Mouse (Mus musculus): ENCODE results near the gene 4930535I16Rik.

The 4930535I16Rik gene

DNA sequence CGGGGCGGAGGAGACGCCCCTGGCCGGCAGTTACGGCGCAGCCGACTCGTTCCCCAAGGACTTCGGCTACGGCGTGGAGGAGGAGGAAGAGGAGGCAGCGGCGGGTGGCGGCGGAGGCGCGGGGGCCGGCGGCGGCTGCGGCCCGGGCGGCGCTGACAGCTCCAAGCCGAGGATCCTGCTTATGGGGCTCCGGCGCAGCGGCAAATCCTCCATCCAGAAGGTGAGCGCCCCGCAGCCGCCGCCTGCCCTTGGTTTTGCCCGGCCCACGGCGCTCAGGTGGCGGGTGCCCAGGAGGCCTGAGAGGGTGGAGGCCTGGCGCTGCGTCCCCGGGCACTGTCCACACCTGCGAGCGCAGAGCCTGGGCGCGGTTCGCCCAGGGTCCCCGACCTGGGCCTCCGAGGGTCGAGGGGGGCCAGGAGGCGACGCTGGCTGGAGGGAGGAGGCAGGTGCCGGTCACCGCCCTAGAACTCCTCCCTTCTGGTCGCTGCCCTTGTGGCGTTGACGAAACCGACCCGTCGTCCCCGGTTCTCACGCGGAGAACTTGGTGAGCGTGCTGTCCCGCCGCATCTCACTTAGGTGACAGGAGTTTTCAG, at the start of gene 4930535I16Rik:
TSS of gene 4930535I16Rik (minus strand) at position 475 of the 593 bp plus-strand sequence.
- no peak for TF ChIP-seq GATA4 (IDR thresholded peaks at IDR 0.05; ENCODE audit: insufficient replicate concordance, low read length)

DNA sequence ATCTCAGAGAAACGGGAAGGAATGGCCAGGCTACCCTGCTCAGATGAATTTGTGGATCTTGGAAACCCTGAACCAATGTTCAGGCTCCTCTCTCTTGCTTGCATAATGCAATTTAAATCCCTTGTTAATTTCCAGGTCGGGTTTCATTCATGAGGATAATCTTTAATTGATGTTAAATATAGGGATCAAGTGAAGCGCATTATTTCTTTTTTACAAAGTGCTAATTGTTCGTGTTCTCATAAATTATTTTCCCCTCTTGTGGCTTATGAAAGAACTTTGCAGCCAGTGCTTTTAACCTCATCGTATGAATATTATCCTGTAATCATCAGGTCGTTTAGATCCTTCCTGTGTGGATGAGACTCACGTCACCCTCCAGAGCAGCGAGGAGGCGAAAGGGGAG, 44.9 kb upstream of the 4930535I16Rik start:
- TF ChIP-seq GATA4 (IDR thresholded peaks at IDR 0.05; ENCODE audit: insufficient replicate concordance, low read length) = no peak

DNA sequence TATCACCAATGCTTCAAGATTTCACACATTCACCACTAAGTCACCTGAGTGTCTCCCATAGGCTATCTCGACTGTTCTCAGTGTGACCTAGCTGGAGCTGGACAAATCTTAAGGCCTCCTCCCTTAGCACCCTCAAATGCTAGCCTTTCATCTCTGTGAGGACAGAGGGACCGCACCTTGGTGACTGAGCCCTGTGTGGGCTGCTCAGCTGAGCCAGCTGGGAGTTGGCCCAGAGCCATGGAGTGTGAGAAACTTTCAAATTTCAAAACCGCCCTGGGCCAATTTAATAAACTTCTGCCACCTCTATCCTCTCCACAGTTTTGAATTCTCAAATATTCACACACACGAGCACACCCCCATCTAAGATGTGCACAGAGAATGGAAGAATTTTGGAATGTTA, 43.1 kb upstream of the 4930535I16Rik start:
- no peak for TF ChIP-seq GATA4 (IDR thresholded peaks at IDR 0.05; ENCODE audit: insufficient replicate concordance, low read length)

DNA sequence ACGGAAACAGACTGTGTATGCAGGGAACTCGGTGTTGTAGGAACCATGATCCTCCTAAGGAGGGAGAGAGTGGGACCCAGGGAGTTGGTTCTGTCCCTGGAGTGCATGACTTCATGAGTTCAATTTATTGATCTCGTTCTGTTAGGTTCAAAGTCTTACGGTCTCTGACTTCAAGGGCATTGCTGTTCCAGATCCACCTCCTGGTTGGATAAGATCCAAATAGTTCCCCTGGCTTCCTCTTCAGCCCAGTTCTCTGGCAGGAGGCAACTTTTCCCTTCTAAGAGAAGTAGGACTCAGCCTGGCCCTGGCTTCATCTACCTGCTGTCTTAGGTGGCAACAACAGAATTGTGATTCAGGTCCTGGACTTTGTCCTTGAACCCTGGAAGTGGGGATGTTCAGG, 40.1 kb upstream of the 4930535I16Rik start:
- TF ChIP-seq GATA4 (IDR thresholded peaks at IDR 0.05; ENCODE audit: insufficient replicate concordance, low read length) = no peak

DNA sequence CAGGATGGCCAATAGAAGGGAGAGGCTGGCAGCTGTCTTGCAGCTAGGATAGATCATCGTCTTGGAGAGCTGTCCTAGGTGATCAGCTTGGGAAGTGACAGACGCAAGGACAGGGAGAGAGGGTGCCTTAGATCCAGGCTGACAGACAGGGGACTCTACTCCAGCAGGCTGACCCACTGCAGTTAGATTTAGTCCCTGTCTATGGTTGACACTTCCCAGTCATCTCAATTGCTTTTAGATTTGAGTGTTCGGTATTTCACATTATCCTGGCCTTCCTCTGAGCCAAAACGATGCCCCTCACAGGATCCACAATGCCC, 39.6 kb upstream of the 4930535I16Rik start:
- TF ChIP-seq GATA4 (IDR thresholded peaks at IDR 0.05; ENCODE audit: insufficient replicate concordance, low read length) = no peak

DNA sequence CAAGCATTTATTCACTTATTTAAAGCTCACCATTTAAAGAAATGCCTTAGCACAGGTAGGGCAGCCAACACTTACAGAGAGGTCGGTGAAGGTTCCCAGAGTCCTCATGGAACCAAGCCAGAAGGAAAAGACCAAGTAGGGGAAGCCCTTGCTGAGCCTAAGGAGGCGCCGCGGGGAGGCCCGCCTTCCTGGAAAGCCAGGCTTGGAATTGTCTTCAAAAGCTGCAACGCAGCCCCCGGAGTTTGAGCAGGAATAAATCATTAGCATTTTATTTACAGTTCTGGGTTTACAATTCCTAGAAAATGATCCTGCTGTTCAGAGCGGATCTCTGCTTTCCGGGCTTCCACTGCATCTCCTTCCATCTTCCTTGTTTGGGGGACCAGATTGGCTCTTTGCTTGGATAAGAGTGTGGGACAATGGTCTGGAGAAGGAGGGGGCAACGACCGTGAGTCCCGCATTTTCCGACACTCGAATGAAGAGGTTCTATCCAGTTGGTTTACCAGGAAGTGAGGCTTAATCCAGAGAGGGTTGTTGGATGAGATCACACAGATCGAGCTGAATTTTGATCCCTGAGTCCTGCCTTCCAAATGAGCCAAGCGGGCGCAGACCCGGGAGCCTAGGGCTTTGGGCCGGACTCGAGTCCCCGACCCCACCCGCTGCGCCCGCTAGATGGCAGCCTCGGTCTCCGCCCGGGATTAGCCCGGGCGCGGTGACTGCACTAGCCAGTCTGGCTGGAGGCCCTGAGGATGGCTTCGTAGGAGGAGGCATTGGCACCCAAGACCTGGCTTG, 39.1 kb upstream of the 4930535I16Rik start:
- TF ChIP-seq GATA4 (IDR thresholded peaks at IDR 0.05; ENCODE audit: insufficient replicate concordance, low read length) = no peak

DNA sequence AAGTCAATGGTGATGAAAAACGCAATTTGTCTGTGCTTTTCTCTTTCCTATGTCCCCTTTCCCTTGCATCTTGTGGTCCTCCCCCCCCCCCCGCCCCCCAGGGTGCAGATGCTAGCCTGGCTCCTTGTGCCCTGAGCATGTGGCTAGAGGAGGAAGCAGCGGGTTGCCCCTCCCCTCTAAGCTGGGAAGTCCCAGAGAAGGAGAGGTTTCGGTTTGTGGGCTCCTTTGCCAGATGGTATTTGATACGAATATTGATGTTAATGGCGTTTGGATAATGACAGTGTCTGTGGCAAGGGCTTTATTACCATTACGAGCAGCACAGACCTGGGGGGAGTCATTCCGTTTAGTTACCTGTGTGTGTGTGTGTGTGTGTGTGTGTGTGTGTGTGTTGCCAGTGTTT, 34.2 kb upstream of the 4930535I16Rik start:
- no peak for TF ChIP-seq GATA4 (IDR thresholded peaks at IDR 0.05; ENCODE audit: insufficient replicate concordance, low read length)

DNA sequence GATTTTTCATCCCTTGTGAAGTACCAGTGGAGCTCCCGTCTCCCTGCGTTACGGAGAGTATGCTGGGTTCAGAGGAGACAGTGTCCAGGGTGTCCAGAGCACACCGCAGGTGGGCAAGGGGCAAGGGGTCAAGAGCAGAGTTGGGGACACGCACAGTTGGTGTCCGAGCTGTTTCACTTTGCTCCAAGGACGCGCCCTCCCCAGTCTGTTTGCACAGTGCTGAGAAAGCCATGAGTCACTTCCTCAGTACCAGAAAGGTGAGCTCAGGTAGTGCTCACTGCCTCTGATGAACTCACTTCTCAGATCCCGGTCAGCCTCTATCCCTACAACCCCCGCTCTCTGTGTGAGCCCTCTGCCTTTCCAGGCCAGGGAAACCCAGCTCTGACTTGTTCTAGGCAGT, 31.8 kb upstream of the 4930535I16Rik start:
- no peak for TF ChIP-seq GATA4 (IDR thresholded peaks at IDR 0.05; ENCODE audit: insufficient replicate concordance, low read length)

DNA sequence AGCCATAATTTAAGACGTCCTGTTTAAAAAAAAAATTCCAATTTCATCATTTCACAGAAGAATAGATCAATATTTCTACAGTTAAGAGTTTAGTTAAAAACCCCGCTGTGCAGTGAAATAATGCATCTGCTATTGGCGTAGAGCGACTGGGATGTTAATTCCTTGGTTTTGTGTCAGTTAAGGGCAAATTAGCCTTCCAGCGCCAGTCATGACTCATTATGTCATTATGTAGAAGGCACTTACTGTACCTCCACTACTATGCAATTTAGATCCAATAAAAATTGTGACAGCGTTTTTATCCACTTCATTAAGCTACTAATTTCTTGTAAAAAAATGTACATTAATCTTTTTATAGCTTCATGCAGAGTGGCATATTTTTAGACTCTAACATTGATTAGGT, 31.1 kb upstream of the 4930535I16Rik start:
- no peak for TF ChIP-seq GATA4 (IDR thresholded peaks at IDR 0.05; ENCODE audit: insufficient replicate concordance, low read length)

DNA sequence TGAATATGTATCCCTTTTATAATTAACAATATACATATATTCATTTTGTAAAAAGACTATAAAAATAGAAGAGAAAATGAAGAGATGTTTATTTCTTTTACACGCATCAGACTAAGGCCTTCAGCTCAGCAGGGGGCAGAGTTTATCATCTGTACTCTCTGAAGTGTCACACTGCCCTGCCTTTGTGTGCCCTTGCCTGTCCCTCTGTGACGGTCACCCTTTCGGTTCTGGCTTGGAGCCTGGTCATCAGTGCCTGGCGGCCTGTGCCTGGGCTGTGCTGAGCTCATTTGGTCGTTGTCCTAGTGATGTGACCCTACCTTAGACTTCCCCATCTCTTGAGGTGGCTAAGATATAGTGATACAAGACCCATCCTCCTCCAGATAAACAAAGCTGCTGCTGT, 29.3 kb upstream of the 4930535I16Rik start:
- TF ChIP-seq GATA4 (IDR thresholded peaks at IDR 0.05; ENCODE audit: insufficient replicate concordance, low read length) = no peak

DNA sequence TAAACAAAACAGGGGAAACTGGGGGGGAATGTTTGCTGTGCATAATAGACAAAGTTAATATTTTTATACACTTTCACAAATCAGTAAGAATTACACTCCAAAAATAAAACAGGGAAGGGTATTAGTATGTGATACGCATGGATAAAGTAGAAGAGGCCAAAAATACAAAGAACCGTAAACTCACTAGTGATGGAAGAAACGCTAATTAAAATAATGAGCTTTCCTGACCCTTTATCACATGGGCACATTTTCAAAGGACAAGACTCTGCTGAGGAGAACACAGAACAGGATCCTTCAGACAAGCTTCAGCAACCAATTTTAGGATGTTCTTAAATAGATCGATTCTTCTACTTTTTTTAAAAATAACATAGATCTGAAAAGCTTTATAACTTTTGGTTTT, 28.9 kb upstream of the 4930535I16Rik start:
- TF ChIP-seq GATA4 (IDR thresholded peaks at IDR 0.05; ENCODE audit: insufficient replicate concordance, low read length) = no peak

DNA sequence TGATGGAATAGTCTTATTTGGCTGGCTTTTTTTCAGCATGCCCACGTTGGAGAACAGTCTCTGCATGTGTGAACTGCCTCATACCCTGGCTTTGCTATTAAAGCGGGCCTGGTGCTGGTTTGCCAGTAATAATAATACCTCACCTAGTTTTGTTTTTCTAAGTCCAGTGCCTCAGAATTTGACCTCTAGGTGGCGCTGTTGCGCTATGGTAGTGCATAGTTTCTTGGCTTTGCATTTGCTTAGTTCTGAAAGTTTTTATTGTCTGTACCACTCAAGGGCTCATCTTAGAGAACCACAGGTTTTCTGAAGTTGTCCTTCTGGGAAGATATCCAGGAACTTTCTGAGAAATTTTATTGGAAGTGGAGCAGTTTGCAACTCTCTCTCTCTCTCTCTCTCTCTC, 22.0 kb upstream of the 4930535I16Rik start:
- TF ChIP-seq GATA4 (IDR thresholded peaks at IDR 0.05; ENCODE audit: insufficient replicate concordance, low read length) = no peak

DNA sequence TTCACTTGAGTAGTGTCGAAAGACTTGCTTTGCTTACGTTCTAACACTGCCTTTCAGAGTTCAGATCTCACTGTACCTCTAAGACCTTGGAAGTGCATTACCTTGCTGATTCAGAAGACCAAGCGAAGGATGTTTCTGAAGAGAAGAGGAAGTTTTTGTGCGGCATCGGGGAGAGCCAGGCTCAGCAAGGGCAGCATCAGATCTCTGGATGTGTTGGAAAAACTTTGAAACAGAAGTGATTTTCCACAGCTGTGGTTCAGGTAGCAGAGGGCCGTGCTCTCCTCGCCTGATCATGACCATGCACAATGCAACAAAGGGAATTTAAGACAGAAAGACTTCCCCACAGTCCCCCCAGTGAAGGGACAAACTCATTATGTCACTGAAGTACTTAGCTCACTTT, 18.2 kb upstream of the 4930535I16Rik start:
- TF ChIP-seq GATA4 (IDR thresholded peaks at IDR 0.05; ENCODE audit: insufficient replicate concordance, low read length) = no peak

DNA sequence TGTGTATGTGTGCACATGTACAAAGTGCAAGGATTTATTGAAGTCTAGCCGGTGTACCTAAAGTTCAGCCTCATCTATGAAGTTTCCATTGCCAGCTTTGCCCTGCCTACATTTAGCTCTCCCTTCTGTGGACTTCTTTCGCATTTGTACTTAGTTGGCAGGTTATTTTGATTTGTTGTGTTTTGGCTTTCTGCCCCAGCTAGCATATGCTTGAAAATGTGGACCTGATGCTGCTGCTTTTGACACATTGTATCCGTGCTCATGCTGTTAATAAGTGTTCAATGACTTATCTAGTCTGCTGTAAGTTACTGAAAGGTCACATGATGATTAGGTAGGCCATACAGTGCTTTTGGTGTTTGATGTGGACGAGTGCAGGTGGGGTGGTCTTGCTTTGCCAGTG, 16.5 kb upstream of the 4930535I16Rik start:
- no peak for TF ChIP-seq GATA4 (IDR thresholded peaks at IDR 0.05; ENCODE audit: insufficient replicate concordance, low read length)

DNA sequence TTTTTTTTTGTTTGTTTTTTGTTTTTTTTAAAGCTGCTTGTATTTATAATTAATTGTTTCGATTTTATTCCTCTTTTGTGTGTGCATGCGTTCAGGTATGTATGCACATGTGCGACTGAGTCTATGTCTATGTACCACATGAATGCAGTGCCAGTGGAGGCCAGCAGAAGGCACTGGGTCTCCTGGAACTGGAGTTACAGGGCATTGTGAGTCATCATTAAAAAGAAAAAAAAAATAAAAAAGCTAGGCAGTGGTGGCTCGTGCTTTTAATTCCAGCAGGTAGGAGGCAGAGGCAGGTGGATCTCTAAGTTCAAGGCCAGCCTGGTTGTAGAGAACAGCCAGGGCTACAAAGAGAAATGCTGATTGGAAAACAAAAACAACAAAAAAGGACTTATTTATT, 12.2 kb upstream of the 4930535I16Rik start:
- TF ChIP-seq GATA4 (IDR thresholded peaks at IDR 0.05; ENCODE audit: insufficient replicate concordance, low read length) = no peak

DNA sequence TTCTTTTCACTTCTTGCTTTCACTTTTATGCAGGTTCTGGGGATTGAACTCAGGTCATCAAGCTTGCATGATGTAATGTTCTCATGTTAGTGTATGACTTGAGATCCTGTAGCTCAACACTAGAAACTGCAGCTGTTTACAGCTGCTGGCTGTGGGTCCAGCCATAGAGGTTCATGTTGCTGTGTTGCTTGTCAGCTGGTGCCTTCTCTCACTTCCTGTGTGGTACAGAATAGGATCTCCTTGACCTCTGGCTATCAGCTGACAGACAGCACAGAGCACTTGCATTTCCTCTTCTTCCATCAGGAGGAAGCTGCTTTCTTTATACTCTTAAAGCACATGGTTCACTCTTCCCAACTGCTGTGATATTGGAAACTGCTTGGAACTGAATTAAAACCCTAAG, 10.1 kb upstream of the 4930535I16Rik start:
- peak; percentile 60; the same call in 1 of the 2 replicates for TF ChIP-seq GATA4 (IDR thresholded peaks at IDR 0.05; ENCODE audit: insufficient replicate concordance, low read length)

DNA sequence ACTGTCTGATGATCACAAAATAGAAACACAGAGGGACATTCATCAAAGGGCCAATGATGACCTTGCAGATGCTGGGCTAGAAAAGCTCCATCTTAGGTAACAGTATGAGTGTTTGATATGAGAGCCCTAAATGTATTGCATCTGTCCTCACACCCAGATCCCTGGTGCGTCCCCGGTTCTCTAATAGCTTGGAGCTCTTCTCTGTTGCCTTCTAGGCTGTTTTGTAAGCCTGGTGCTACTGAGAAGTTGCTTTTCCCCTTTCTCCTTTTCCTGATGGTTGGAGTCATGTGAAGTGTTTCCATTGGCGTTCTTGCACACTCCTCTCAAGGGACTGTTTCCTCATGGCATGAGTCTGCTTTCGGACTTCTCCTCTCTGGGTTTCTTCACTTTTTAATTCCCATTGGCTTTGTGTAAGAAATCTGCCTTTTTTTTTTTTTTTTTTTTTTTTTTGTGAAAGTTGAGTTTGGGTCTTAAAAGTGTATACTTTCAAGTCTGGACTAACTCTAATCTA, 3.3 kb upstream of the 4930535I16Rik start:
- no peak for TF ChIP-seq GATA4 (IDR thresholded peaks at IDR 0.05; ENCODE audit: insufficient replicate concordance, low read length)

Measured in liver, adult (tissue).